Mouse (Mus musculus): ENCODE results near the gene Pcgf5.
"Not testable (repeated sequence)": the region's sequence is repeated elsewhere in the genome, so short reads cannot be mapped to it uniquely, and the experiment has no call there.

Pcgf5 gene

DNA sequence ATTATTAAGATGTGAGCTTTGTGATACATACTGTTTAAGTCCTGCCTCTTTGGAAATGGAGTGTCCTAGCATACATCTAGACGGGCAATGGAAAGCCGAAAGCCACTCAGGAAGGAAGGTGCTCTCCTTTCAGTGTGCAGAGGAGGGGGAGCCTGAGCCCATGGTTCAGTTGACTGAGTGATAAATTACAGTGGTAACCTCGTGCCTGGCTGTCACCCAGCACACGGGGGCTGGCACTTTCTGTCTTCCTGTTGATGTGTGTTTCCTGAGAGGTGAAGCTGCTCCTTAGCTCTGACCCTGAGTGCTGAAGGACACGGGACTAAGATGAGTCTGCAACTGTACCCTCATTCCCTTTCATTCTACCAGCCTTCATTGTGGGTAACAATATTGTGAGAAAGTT is 103.6 kb downstream of the Pcgf5 start:
- in situ Hi-C loops (cut with MboI; ENCODE audit: low pct_unique_long_range_greater_than_20kb in 1 of 2, low sequenced_read_pairs in 2 of 2, unreplicated experiment in 1 of 2) = no loop called here

- in situ Hi-C loops (cut with MboI; ENCODE audit: low pct_unique_long_range_greater_than_20kb in 1 of 2, low sequenced_read_pairs in 2 of 2, unreplicated experiment in 1 of 2) = not testable (repeated sequence)
These were observed 104.1 kb downstream of the Pcgf5 start for GRCm38 (mm10) chr19:36452210-36452609.

GRCm38 (mm10) chr19:36453451-36453850 is 105.3 kb downstream of the Pcgf5 start:
- in situ Hi-C loops (cut with MboI; ENCODE audit: low pct_unique_long_range_greater_than_20kb in 1 of 2, low sequenced_read_pairs in 2 of 2, unreplicated experiment in 1 of 2) = no loop called here

GRCm38 (mm10) chr19:36470106-36470505 is 122.0 kb downstream of the Pcgf5 start:
- in situ Hi-C loops (cut with MboI; ENCODE audit: low pct_unique_long_range_greater_than_20kb in 1 of 2, low sequenced_read_pairs in 2 of 2, unreplicated experiment in 1 of 2) = no loop called here

DNA sequence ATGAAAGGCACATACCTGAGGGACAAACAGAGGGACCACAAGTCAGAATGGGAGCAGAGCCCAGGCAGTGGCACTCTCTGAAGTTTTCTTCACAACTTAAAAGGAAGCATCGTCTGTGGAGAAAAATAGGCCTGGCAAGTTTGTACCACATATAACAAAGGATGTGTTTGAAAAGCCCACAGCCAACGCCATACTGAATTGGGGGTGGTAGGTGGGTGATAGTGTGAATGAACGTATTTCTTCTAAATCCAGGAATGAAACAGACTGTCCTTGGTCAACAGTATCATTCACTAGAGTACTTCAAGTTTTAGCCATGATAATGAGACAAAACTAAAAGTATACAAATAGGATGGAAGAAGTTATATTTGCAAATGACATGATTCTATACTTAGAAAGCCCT is 123.2 kb downstream of the Pcgf5 start:
- in situ Hi-C loops (cut with MboI; ENCODE audit: low pct_unique_long_range_greater_than_20kb in 1 of 2, low sequenced_read_pairs in 2 of 2, unreplicated experiment in 1 of 2) = no loop called here

DNA sequence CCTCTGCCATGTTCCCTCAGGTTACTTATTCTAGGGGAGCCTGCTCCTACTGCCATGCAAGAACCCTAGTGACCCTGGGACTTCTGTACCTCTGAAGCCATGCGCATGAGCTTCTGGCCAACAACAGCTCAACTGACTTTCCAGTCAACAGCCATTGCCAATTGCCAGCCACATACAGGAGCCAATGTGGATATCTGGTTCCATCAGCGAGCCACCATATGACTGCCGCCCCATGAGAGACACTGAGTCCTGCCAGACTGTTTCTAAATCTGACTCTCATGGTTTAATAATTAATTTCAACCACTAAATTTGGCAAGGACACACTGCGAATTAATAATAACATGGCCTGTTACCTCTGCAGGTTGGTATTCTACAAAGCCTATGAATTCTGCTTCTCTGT is 128.5 kb downstream of the Pcgf5 start:
- in situ Hi-C loops (cut with MboI; ENCODE audit: low pct_unique_long_range_greater_than_20kb in 1 of 2, low sequenced_read_pairs in 2 of 2, unreplicated experiment in 1 of 2) = no loop called here

- in situ Hi-C loops (cut with MboI; ENCODE audit: low pct_unique_long_range_greater_than_20kb in 1 of 2, low sequenced_read_pairs in 2 of 2, unreplicated experiment in 1 of 2) = no loop called here
These were observed 129.0 kb downstream of the Pcgf5 start for GRCm38 (mm10) chr19:36477151-36477550.

DNA sequence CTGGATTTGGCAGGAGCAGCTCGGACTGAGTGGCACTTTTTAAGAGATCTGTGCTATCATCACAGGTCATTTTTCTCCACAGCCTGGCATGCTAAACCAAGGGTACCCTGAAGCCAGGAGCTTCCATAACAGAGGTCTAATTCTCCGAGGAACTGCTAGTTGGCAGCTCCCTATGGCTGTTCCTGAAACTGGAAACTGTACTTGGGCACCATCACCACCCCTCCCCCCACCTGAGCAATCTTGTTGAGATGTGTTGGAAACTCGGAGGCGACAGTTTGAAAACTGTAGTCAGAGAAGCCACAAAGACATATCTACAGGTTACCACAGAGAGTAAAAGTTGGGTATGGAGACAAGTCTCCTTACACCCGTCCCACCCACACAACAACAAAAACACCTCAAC is 129.6 kb downstream of the Pcgf5 start:
- in situ Hi-C loops (cut with MboI; ENCODE audit: low pct_unique_long_range_greater_than_20kb in 1 of 2, low sequenced_read_pairs in 2 of 2, unreplicated experiment in 1 of 2) = no loop called here

DNA sequence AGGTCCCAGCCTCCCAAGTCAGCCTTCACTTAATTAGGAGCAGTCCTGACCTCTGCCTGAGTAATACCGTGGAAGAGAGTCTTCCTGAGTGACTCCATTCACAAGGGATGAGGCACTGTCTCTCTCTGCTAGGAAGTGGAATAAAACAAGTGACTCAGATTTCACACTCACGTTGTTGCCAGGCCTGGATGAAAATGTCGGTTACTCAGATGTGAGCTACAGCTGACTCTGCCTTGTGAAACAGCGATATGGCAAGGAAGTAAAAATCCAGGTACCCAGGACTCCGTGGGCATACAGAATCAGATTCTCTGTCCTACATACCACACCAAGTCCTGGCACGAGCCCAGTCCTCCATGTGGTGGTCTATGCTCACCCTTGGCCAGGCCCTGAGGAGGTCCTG is 142.8 kb downstream of the Pcgf5 start:
- in situ Hi-C loops (cut with MboI; ENCODE audit: low pct_unique_long_range_greater_than_20kb in 1 of 2, low sequenced_read_pairs in 2 of 2, unreplicated experiment in 1 of 2) = no loop called here

GRCm38 (mm10) chr19:36495555-36495954 is 147.4 kb downstream of the Pcgf5 start:
- in situ Hi-C loops (cut with MboI; ENCODE audit: low pct_unique_long_range_greater_than_20kb in 1 of 2, low sequenced_read_pairs in 2 of 2, unreplicated experiment in 1 of 2) = no loop called here

DNA sequence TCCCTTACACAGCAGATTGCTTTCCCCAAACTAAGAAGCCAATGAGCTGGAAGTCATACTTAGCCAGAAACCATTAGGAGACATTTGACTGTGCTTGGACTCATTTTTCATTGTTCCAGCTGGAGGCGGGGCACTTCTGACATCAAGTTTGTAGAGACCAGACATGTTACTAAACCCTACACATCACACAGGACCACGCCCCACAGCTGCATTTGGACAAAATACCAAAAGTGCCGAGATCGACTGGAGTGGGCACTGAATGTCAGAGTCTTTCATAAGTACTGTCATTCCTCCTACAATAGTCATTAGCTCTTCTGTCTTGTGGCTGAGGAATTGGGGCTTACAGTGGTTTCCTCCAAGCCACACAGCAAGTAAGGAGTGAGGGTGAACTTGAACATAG is 148.4 kb downstream of the Pcgf5 start:
- in situ Hi-C loops (cut with MboI; ENCODE audit: low pct_unique_long_range_greater_than_20kb in 1 of 2, low sequenced_read_pairs in 2 of 2, unreplicated experiment in 1 of 2) = no loop called here

DNA sequence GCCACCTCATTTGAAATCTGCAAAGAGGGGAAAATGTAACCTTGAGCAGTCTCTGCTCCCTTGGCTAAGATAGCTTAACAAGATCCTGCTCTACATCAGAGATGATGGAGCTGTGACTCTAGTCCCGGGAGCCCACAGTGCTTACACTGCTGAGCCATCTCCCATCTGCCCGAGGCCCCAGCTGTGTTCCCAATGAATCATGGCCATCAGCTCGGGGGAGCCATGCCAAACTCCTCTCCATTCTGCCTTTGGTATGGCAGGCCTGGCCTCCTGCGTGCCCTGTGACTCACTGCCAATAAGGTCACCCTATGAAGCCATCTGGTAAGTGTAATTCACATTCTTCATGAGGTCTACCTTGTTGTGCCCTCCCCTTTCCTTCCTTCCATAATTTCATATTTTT is 149.0 kb downstream of the Pcgf5 start:
- in situ Hi-C loops (cut with MboI; ENCODE audit: low pct_unique_long_range_greater_than_20kb in 1 of 2, low sequenced_read_pairs in 2 of 2, unreplicated experiment in 1 of 2) = no loop called here

GRCm38 (mm10) chr19:36497744-36498143 is 149.6 kb downstream of the Pcgf5 start:
- in situ Hi-C loops (cut with MboI; ENCODE audit: low pct_unique_long_range_greater_than_20kb in 1 of 2, low sequenced_read_pairs in 2 of 2, unreplicated experiment in 1 of 2) = no loop called here

DNA sequence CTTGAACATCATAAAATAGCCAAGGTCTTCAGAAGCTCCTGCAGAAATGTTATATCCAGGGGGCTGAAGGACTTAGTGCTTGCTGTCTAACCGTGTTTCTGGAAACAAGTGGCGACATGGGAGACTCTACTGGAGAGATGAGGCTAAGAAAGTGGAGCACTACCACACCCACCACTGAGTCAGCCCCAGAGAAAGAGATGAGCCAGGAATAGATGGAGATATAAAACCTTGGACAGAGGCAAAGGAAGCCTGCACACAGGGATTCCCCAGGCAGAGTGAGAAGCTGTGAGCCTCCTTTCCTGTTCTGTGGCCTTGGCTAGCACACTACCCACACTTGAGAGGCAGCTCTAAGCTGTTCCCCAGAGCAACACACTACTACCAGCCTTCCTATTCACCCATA is 156.6 kb downstream of the Pcgf5 start:
- in situ Hi-C loops (cut with MboI; ENCODE audit: low pct_unique_long_range_greater_than_20kb in 1 of 2, low sequenced_read_pairs in 2 of 2, unreplicated experiment in 1 of 2) = no loop called here
